Mouse (Mus musculus) kidney, embryonic 16.5 days (tissue): ENCODE measurements around the gene Zfp62. TPM values are rescaled to one million over a fixed set of nuclear protein-coding genes. Genes with fewer than 3 reads are reported as not detected.

Source experiments
- ATAC-seq: fragments of 200-750 bp; cut with Nextera tagmentation; 2 replicates; pipeline ENCODE4 v1.8.0; 2017; ENCODE audit warnings: moderate TSS enrichment; ENCODE audit not compliant: low FRiP score, low TSS enrichment
- H3K27ac ChIP-seq: fragments of 300-500 bp; sonication (generic); 2 replicates; pipeline ENCODE4 v1.5.1; 2014; ENCODE audit warnings: low read length
- H3K27me3 ChIP-seq: fragments of 300-500 bp; sonication (generic); 2 replicates; pipeline ENCODE4 v1.6.1; 2014; ENCODE audit warnings: low read length, control low read depth, mixed read lengths; ENCODE audit not compliant: insufficient read depth
- H3K36me3 ChIP-seq: fragments of 300-500 bp; sonication (generic); 2 replicates; pipeline ENCODE4 v1.6.1; 2014; ENCODE audit warnings: low read length, control low read depth, mixed read lengths; ENCODE audit not compliant: insufficient read depth
- H3K4me1 ChIP-seq: fragments of 300-500 bp; sonication (generic); 2 replicates; pipeline ENCODE4 v1.6.1; 2014; ENCODE audit warnings: low read length, control low read depth, mixed read lengths; ENCODE audit not compliant: insufficient read depth
- H3K4me2 ChIP-seq: fragments of 300-500 bp; sonication (generic); replicated peaks from 2 replicates; pipeline ENCODE4 v1.6.1; 2014; ENCODE audit warnings: low read depth, low read length
- H3K4me3 ChIP-seq: fragments of 300-500 bp; sonication (generic); 2 replicates; pipeline ENCODE4 v1.5.1; 2014; ENCODE audit warnings: mild to moderate bottlenecking, low read length
- H3K9ac ChIP-seq: fragments of 300-500 bp; sonication (generic); replicated peaks from 2 replicates; pipeline ENCODE4 v1.6.1; 2014; ENCODE audit warnings: low read length
- H3K9me3 ChIP-seq: fragments of 300-500 bp; sonication (generic); 2 replicates; pipeline ENCODE4 v1.6.1; 2016; ENCODE audit warnings: low read length, control low read depth
- WGBS: fragments of 180-500 bp; shearing (Covaris S2); extraction: QIAGEN DNeasy Blood & Tissue Kit; methylation state at CpG from one replicate; pipeline ENCODE4 v1.1.7; 2014; 5-methylcytosine and 5-hydroxymethylcytosine counted together
- polyA plus RNA-seq: library from polyadenylated mRNA; unstranded; fragments of >200 nt; fragmentation: Nextera tagmentation; extraction: Ambion mirVana; gene quantifications from 2 replicates; pipeline ENCODE4 v1.2.1, GENCODE M21; 2015

Zfp62 gene
- polyA plus RNA-seq, 1 experiment from 2014 or later: 46.3 TPM

DNA sequence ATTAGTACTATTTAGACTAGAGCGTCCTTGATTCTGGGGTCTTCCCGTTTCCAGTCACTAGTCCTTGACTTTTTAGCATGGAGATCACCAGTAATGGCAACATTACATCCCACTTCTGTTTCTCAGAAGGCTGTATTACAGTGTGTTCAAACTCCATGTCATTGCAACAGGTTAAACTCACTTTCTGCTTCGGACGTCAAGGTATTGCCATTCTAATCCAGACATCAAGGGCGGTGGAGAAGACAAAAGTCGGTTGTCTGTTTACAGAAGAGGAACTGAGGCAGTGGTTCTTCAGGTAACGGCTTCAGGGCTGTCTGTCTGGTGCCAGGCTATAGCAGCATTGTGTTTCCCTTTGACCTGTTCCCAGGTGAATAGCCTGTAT is 48.3 kb downstream of the Zfp62 start:
- peaks cover 17% of the 10 kb centered on the region for H3K36me3 ChIP-seq
- no peak for ATAC-seq
- peak overlapping the region; percentile 80 for H3K4me2 ChIP-seq
- peaks cover 47% of the 10 kb centered on the region for H3K4me1 ChIP-seq
- peak overlapping the region; percentile 96 for H3K9ac ChIP-seq
- H3K4me3 ChIP-seq: peak overlapping the region; percentile 78
- H3K9me3 ChIP-seq: no peaks in the 10 kb centered on the region
- no peaks in the 10 kb centered on the region for H3K27me3 ChIP-seq
- no peak overlapping the region for H3K27ac ChIP-seq
- WGBS: 54% methylated on average over 7 of the region's 7 CpGs

DNA sequence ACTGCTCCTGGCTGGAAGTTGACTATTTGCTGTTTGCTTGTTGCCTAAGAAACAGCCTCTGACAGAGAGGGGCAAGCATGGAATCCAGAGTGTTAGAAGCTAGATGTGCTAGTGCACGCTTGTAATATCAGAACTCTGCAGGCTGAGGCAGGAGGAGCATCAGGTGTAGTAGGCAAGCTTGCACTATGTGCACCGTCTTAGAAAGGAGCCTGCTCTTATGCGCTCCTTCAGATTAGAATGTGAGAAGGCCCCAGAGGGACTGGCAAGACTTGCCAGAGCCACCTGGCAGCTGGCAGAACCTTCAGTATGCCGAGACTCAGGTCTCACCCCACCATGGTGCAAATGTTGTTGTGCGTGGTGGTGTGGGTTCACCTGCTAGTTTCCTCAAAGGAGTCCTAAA is 49.0 kb downstream of the Zfp62 start:
- H3K4me2 ChIP-seq: peak overlapping the region; percentile 80

DNA sequence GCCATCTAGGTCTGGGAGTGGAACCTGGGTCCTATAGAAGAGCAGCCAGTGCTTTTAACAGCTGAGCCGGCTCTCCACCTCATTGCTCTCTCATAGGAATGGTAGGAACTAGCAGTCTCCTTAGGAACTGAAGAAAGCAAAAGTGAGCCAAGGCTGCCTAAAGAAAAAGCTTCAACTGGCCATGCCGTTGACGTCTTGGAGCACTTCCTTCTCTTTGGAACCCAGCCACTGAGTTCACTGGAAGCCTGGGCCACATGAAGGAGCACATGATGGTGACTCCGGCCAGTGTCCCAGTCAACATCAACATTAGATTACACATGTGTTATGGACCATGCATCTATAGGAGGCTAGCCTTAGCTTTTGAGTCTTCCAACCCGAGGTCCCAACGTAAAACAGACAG is 49.9 kb downstream of the Zfp62 start:
- H3K27me3 ChIP-seq: no peaks in the 10 kb centered on the region
- no peak overlapping the region for H3K9ac ChIP-seq
- no peak overlapping the region for H3K27ac ChIP-seq
- 88% methylated on average over 6 of the region's 6 CpGs for WGBS
- H3K4me1 ChIP-seq: peaks cover 36% of the 10 kb centered on the region
- H3K4me3 ChIP-seq: no peak overlapping the region
- no peaks in the 10 kb centered on the region for H3K9me3 ChIP-seq
- no peak overlapping the region for H3K4me2 ChIP-seq
- peaks cover 25% of the 10 kb centered on the region for H3K36me3 ChIP-seq
- no peak for ATAC-seq

More for the DNA sequence above, 49.0 kb downstream of the Zfp62 start:
- Histone ChIP-seq H3K9me3 (no peaks in the 10 kb centered on the region), H3K4me1 (peaks cover 43% of the 10 kb centered on the region), H3K27ac (no peak overlapping the region), H3K36me3 (peaks cover 23% of the 10 kb centered on the region), H3K9ac (0 out of 2 replicates have a peak overlapping the region, but pooled peaks have one; percentile 10), H3K4me3 (peak overlapping the region; percentile 78), H3K27me3 (no peaks in the 10 kb centered on the region)
- WGBS: 85% methylated on average over 5 of the region's 5 CpGs
- ATAC-seq: no peak

DNA sequence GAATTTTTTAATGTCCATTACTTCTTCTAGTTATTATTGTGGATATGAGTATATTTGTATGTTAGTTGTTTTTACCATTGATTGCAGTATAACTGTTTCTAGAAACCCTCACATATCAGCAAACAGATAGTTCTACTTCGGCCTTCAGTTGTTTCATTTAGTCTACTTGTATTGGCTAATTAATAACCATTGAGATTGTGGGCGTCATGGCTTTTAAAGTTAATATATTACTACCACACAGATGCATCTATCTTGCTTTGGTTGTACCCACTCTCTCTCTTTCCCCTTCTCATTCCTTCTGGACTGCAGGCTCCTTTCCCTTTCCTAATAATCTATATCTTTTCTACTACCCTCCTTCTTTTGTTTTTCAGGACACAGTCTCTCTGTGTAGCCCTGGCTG is 56.2 kb downstream of the Zfp62 start:
- Histone ChIP-seq H3K27me3 (no peaks in the 10 kb centered on the region), H3K36me3 (peaks cover 40% of the 10 kb centered on the region), H3K4me1 (peaks cover 7% of the 10 kb centered on the region; the same call in 1 of the 2 replicates), H3K27ac (no peak overlapping the region), H3K4me3 (no peak overlapping the region), H3K4me2 (no peak overlapping the region), H3K9me3 (no peaks in the 10 kb centered on the region), H3K9ac (no peak overlapping the region)
- ATAC-seq: no peak
- WGBS: 55% methylated on average over 2 of the region's 2 CpGs

DNA sequence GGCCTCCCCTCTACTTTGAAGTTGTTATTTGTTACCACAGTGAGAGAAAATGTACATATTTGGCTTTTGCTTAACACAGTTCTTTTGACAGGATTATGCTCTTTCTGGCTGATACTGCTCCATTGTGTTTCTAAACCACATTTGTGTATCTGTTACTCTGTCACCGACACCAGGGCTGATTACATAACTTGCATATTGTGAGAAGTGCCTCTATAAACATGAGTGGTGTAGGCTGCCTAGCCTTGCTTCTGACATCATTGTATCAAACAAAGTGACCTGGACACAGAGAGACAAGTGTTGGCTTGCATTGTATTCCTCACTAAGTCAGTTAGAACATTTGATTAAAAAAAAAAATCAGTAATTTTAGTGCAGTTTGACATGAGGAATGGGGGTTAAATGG is 56.7 kb downstream of the Zfp62 start:
- H3K36me3 ChIP-seq: peaks cover 44% of the 10 kb centered on the region
- H3K27me3 ChIP-seq: no peaks in the 10 kb centered on the region
- H3K9me3 ChIP-seq: no peaks in the 10 kb centered on the region
- no peak overlapping the region for H3K27ac ChIP-seq
- no peak overlapping the region for H3K9ac ChIP-seq
- H3K4me1 ChIP-seq: peaks cover 7% of the 10 kb centered on the region; the same call in 1 of the 2 replicates
- no peak overlapping the region for H3K4me3 ChIP-seq
- ATAC-seq: no peak
- no peak overlapping the region for H3K4me2 ChIP-seq
- 83% methylated on average over 1 of the region's 1 CpGs for WGBS

DNA sequence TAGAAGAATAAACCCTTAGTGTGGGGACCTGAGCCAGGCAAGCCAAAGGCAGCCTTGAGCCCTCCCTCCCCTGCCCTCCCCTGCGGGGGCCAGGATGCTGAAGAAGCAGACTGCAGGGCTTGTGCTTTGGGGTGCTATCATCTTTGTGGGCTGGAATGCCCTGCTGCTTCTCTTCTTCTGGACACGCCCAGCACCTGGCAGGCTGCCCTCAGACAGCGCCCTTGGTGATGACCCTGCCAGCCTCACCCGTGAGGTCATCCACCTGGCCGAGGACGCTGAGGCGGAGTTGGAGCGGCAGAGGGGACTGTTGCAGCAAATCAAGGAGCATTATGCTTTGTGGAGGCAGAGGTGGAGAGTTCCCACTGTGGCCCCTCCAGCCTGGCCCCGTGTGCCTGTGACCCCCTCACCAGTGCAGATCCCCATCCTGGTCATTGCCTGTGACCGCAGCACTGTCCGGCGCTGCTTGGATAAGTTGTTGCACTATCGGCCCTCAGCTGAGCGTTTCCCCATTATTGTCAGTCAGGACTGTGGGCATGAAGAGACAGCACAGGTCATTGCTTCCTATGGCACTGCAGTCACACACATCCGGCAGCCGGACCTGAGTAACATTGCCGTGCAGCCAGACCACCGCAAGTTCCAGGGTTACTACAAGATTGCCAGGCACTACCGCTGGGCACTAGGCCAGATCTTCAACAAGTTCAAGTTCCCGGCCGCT is 57.7 kb downstream of the Zfp62 start:
- Histone ChIP-seq H3K27me3 (no peaks in the 10 kb centered on the region), H3K27ac (no peak overlapping the region), H3K4me1 (peaks cover 7% of the 10 kb centered on the region; the same call in 1 of the 2 replicates), H3K36me3 (peaks cover 41% of the 10 kb centered on the region), H3K9me3 (no peaks in the 10 kb centered on the region), H3K4me2 (no peak overlapping the region), H3K4me3 (no peak overlapping the region), H3K9ac (no peak overlapping the region)
- WGBS: 90% methylated on average over 21 of the region's 21 CpGs
- ATAC-seq: no peak; the same call in 1 of the 2 replicates

DNA sequence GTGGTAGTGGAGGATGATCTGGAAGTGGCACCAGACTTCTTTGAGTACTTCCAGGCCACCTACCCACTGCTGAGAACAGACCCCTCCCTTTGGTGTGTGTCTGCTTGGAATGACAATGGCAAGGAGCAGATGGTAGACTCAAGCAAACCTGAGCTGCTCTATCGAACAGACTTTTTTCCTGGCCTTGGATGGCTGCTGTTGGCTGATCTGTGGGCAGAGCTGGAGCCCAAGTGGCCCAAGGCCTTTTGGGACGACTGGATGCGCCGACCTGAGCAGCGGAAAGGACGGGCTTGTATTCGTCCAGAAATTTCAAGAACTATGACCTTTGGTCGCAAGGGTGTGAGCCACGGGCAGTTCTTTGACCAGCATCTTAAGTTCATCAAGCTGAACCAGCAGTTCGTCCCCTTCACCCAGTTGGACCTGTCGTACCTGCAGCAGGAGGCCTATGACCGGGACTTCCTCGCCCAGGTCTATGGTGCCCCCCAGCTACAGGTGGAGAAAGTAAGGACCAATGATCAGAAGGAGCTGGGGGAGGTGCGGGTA is 58.3 kb downstream of the Zfp62 start:
- 0 out of 2 replicates have a peak, but pooled peaks have one; percentile 36 for ATAC-seq
- WGBS: 89% methylated on average over 14 of the region's 14 CpGs
- no peak overlapping the region for H3K9ac ChIP-seq
- H3K27ac ChIP-seq: no peak overlapping the region
- no peak overlapping the region for H3K4me2 ChIP-seq
- peaks cover 39% of the 10 kb centered on the region for H3K36me3 ChIP-seq
- no peak overlapping the region for H3K4me3 ChIP-seq
- no peaks in the 10 kb centered on the region for H3K27me3 ChIP-seq
- H3K9me3 ChIP-seq: no peaks in the 10 kb centered on the region
- 0 out of 2 replicates have a peak, but pooled peaks cover 3% of the 10 kb centered on the region for H3K4me1 ChIP-seq

DNA sequence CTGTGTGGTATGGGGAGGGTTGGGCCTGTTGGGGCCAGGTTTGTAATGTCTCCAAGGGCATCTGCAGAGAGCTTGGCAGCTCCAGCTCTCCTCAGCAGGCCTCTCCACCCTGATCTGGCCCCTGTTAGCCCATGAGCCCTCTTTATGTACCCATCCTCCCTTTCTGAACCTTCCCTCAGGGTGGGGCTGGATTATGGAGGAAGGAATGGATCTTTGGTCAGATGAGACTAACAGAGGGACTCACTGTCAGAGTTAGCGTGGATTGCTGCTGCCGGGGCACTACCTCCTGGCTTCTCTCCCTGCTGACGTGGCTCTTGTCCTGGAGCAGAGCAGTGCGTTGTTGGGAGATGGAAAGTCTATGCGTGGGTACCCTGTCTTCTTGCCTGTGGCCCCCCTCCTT is 59.2 kb downstream of the Zfp62 start:
- peaks cover 31% of the 10 kb centered on the region for H3K36me3 ChIP-seq
- WGBS: 95% methylated on average over 5 of the region's 5 CpGs
- no peak overlapping the region for H3K4me2 ChIP-seq

DNA sequence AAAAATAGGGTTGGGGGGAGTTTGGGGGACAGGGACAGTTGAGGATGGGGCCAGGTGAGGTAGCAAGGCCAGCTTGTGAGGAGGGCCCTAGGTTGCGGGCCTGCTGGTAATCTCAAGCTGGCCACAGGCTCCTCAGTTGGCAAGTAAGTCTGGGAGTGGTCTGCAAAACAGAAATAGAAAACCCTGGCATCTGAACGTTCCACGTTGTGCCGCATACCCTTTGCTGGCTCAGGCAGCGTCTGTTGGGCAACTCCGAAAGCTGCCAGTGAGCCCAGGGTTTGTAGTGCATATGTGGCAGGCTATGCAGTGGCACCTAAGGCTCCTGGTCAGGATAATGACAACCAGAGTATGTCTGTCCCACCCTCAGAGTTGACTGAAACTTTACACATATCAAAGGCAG is 60.1 kb downstream of the Zfp62 start:
- no peak for ATAC-seq
- Histone ChIP-seq H3K9ac (no peak overlapping the region), H3K9me3 (no peaks in the 10 kb centered on the region), H3K4me2 (no peak overlapping the region), H3K27me3 (no peaks in the 10 kb centered on the region), H3K27ac (no peak overlapping the region), H3K36me3 (peaks cover 31% of the 10 kb centered on the region), H3K4me3 (no peak overlapping the region), H3K4me1 (0 out of 2 replicates have a peak, but pooled peaks cover 6% of the 10 kb centered on the region)
- 96% methylated on average over 6 of the region's 6 CpGs for WGBS

More for the DNA sequence above, 59.2 kb downstream of the Zfp62 start:
- 0 out of 2 replicates have a peak, but pooled peaks cover 2% of the 10 kb centered on the region for H3K4me1 ChIP-seq
- H3K9me3 ChIP-seq: no peaks in the 10 kb centered on the region
- H3K9ac ChIP-seq: no peak overlapping the region
- ATAC-seq: no peak; the same call in 1 of the 2 replicates
- no peak overlapping the region for H3K4me3 ChIP-seq
- H3K27me3 ChIP-seq: no peaks in the 10 kb centered on the region
- no peak overlapping the region for H3K27ac ChIP-seq

DNA sequence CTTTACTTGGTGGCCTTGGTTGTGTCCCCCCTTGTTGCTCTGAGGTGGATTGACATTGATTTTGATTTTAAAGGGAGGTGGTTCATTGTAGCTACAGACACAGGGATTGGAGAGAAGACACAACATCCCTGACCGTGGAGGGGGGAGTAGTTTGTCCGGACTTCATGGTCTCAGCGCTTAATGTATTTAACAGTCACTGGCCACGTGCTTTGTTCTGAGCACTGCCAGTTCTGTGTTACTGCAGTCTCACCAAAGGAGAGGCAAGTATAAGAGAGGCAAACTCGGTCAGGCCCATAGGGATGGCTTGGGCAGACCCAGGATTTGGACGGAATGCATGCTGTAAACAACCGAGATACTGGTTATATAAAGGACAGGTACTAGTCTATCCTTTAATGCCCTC is 61.0 kb downstream of the Zfp62 start:
- Histone ChIP-seq H3K27ac (no peak overlapping the region), H3K4me2 (no peak overlapping the region), H3K9ac (no peak overlapping the region), H3K9me3 (no peaks in the 10 kb centered on the region), H3K4me1 (0 out of 2 replicates have a peak, but pooled peaks cover 6% of the 10 kb centered on the region), H3K27me3 (no peaks in the 10 kb centered on the region), H3K36me3 (peaks cover 31% of the 10 kb centered on the region), H3K4me3 (no peak overlapping the region)
- no peak for ATAC-seq
- 91% methylated on average over 7 of the region's 7 CpGs for WGBS
